Mouse (Mus musculus) left cerebral cortex, postnatal 36 days (tissue): Measurements from ENCODE around the gene Map2k3. TPM values are rescaled to one million over a fixed set of nuclear protein-coding genes. Genes with fewer than 3 reads are reported as not detected.
"Not testable (repeated sequence)": the region's sequence is repeated elsewhere in the genome, so short reads cannot be mapped to it uniquely, and the experiment has no call there.

Experiments used
- DNase-seq, 2 experiments: peaks; one replicate each; pipeline ENCODE4 v3.0.0; 2021 to 2022; ENCODE audit warnings: low spot score in 2 of 2, mixed read lengths in 1 of 2
- intact Hi-C: fragments of 180-260 bp; cut with DNase I; formaldehyde crosslinking; loops from one replicate; pipeline ENCODE4 v1.15.1; 2025
- total RNA-seq, 2 experiments: library from RNA; stranded (reverse); gene quantifications; 2 replicates each; pipeline ENCODE4 v1.2.3; 2021

Gene Map2k3
- total RNA-seq: 10 to 100 TPM; 13.2 to 13.3 TPM

DNA sequence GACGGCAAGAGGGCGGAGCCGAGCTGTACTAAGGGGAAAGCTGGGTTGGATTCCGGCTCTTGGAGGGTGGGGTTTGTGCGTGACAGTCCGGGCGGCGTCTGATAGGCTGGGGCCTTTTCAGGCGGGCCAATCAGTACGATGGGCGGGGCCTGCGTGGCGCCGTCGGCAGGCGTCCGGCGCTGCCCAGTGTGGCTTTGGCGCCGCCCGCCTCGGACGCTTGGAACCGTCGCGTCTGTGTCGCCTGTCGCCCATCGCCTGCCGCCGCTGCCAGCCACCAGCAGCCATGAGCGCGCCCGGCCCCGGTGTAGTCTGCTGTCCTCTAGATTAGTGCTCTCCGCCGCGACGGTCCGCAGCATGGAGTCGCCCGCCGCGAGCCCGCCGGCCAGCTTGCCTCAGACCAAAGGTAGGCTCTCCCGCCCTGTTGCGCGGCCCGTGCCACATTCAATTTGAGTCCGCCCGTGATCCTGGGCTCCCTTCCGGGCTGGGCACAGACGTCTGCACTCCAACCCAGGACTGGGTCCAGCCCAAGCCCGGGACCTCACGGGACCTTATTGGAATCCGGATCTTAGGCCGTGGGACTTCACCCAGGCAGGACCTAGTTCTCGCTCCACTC, at the start of gene Map2k3:
TSS of gene Map2k3 (plus strand) at position 165 of the 613 bp plus-strand sequence.
- DNase-seq: peak; percentile 94 to 95
- intact Hi-C loops: no loop called here

DNA sequence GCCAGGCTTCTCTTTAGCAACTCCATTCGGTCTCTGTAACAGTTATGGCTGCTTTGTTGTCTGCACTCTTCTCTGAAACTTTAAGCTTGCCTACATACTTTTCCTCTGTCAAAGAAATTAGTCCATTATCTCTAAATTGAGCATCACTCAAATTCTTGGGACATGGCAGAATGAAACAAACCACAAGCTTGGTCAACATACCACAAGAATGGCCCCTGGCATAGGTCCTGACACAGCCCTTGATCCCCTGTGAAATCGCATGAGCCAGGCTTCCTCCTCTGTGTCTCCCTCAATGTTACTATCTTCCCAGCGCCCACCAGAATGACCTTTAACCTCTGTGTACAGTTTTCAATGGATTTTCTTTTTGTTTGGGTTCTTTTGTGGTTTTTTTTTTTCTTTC, 49.4 kb upstream of the Map2k3 start:
- no peak for DNase-seq
- intact Hi-C loops: no loop called here

DNA sequence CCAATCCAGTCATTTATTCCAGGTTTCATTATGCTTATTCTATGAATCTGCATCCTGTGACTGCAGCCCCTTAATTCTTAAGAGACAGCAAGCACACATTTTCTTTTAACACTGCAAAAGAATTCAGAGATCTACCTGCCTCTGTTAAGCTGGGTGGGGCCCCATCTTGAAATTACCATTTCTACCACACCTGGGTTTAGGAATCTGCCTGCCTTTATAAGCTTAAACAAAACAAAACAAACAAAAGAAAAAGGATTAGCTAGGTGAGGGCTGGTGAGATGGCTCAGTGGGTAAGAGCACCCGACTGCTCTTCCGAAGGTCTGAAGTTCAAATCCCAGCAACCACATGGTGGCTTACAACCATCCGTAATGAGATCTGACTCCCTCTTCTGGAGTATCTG, 44.8 kb upstream of the Map2k3 start:
- intact Hi-C loops, DNase-seq: not testable (repeated sequence)

DNA sequence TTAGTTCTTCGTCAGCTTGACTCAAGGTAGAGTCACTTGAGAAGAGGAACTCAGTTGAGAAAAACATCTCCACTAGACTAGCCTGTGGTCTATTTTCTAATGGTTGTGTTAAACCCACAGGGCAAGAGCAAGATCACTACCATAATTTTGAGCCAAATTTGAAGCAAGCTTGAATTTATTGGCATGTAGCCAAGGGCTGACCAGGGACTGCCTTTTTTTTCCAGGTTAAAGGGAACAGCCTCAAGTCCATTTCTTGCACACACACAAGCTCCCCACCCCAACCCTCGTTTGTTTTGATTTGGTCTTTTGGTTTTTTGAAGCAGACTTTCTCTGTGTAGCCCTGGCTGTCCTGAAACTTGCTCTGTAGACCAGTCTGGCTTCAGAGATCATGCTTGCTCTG, 42.0 kb upstream of the Map2k3 start:
- no peak for DNase-seq
- intact Hi-C loops: no loop called here

DNA sequence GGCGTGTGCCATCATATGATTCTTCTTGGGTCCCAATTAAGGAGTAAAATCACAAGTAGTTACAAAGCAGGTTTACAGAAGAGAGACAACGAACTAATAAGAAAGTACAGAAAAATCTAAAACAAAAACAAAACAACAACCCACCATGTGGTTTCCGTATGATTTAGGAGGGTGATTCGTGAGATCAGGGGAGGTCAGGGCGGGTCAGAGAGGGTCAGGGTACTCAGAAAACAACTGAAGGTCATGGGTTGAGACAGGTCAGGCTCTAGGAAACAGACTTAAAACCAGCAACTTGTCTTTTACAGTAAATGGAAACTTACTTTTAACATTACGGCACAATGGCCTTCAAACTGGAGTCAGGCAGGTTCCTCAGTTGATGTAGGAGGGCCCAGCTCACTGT, 41.5 kb upstream of the Map2k3 start:
- intact Hi-C loops: no loop called here
- DNase-seq: no peak

DNA sequence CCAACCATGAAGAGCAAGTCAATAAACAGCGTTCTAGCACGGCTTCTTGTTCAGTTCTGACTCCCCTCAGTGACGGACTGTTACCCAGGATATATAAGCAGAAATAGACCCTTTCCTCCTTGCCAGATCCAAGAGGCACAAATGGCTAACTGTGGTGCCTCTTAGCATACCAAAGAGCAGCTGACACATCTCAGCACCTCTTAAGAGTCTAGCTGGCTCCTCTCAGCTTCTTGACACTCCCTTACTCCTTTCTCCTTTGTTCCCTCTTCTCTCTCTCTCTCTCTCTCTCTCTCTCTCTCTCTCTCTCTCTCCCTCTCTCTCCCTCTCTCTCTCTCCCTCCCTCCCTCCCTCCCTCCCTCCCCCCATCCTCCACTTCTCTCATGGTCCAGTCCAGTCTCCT, 41.1 kb upstream of the Map2k3 start:
- intact Hi-C loops: no loop called here
- DNase-seq: no peak

DNA sequence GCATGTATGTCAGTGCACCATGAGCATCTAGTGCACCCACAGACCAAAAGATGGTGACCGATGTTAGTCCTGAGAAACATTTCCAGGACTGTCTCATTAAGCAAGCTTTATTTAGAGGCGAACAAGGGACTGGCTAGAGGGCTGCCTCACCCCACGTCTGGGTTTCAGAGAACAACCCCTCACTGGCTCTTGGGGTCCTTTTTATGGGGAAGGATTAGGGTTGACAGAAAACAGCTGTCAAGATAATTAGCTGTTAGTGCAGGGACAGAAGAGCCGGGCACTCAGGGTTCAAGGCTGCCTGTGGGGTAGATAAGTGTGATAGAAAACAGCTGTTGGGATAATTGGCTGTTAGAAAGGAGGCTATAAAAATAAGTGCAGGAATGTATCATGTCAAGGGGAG, 35.9 kb upstream of the Map2k3 start:
- DNase-seq: no peak
- intact Hi-C loops: no loop called here

DNA sequence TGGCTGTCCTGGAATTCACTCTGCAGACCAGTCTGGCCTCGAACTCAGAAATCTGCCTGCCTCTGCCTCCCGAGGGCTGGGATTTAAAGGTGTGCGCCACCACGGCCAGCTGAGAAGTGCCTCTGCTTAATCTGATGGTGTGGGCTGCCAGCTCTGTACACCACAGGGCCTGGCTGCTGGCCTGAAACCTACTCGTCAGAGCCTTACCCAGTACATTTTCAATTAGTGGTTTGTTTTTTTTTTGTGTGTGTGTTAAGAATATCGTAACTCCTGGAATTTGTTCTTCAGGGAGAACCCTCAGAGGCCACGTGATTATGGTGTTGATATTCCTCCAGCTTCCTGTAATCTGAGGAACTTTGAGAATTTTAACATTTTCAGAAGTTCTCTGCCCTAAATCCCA, 29.8 kb upstream of the Map2k3 start:
- no peak for DNase-seq
- intact Hi-C loops: no loop called here

DNA sequence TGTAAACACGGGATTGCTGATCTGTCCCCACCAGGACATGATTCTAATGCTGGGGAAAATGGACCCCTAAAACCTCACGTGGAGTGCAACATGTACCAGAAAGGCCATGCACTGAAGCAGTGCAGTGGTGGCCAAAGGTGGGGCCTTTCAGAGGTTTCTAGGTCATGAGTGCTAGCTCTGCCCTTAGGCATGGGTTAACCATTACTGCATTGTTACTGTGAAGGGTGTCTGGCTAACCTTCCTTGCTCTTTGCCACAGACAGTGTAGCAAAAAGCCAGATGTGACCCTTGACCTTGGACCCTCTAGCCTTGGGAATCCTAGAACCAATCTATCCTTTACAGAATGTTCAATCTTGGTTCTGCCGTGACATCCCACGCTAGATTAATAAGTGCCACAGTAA, 29.3 kb upstream of the Map2k3 start:
- intact Hi-C loops: no loop called here
- DNase-seq: no peak

DNA sequence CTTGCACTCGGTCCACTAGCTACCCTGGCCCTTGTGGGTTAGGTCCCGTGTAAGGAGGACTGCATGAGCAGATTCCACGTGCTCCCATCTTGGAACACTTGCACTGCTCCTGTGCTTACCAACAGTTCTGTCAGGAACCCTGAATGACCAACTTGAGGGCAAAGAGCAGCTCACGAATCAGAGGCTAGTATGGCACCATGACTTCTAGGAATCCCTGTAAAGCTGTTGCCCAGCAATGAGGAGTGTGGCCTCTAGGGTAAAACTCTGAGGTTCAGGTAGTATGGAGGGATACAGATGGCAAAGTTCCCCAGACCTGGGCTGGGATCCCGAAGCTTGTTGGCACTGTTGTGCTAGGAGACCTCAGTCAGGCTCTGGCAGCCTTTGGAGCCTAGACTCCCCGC, 28.2 kb upstream of the Map2k3 start:
- intact Hi-C loops: no loop called here
- no peak for DNase-seq

DNA sequence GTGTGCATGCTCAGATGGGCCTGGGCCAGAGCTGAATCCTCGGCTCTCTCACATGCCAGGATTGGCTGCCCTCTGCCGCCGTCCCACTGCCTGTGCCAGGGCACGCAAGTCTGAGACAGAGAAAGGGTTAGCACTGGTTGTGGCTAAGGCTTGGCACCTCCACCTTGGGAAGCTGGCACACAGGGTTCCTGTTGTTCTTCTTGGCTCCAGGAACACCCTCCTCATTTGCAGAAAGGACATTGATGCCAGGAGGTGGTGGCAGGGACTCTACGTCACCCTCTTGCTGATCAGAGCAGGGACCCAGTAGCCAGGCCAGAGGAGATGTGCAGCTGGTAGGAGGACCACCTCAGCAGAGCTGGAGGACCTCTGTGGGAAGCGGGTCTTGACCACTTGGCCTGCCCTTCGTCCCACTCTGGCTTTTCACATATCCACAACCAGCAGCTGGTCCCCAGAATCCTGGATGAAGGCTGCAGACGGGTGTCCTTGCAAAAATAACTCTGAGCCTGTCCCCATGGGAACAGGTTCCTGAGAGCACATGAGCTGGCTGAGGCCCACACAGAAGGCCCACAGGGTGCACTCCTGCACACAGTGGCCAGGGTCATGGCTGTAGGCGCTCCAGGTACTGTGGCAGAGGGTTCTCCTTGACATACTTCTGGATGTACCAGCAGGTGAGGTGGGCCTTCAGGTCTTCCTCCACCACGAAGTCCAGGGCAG, 26.3 kb upstream of the Map2k3 start:
- intact Hi-C loops: no loop called here
- DNase-seq: no peak

DNA sequence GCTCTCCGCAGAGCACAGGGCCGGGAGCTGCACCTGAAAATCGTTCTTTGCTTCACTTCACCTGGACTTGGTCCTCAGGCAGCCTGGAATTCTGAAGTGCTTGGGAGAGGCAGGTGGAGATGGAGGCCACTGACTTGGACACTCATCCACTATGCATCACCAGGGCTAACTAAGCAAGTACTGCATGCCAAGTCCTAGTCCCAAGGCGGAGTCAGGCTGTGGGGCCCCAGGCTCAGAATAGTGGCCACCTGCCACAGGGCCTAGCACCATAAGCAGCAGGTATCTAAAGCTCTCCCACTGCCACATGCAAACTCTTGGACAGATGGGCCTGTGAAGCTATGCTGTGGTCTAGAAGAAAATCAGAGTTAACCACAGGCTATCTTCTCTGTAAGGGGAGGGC, 25.4 kb upstream of the Map2k3 start:
- intact Hi-C loops: no loop called here
- no peak for DNase-seq

DNA sequence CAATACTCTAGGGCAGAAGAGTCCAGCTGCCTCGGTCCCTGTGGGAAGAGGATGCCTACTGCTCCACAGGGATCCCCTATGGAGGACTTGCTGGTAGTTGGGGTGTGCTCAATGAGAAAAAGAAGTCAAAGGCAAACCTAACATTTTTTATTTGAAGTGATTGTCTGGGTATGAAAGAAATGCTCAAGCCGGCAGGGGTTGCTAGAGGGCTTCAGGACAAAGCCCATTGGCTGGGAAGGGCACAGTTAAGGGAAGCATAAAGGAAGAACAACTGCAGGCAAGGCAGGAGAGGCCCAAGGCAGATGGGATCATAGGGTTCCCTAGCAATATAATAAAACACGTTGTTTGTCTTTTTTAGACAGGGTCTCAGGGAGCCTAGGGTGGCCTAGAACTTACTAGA, 23.8 kb upstream of the Map2k3 start:
- no peak for DNase-seq
- intact Hi-C loops: no loop called here

DNA sequence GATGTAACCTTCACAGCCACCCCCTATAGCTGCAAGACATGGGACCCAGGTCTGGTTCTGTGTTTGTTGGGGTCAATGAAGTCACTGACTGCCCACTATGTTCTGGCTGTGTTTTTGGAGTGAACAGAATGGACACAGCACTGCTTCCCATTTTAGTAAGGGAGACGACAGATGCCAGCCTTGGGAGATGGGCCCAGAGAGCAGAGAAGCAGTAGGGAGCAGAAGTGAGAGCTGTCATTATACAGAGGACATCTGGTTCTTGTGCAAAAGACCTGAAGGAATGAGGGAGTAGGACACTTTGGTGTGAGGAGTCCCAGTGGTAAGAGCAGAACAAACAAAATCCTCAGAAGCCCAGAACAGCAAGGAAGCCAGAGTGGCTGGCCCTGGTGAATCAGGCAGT, 22.2 kb upstream of the Map2k3 start:
- no peak for DNase-seq
- intact Hi-C loops: no loop called here

DNA sequence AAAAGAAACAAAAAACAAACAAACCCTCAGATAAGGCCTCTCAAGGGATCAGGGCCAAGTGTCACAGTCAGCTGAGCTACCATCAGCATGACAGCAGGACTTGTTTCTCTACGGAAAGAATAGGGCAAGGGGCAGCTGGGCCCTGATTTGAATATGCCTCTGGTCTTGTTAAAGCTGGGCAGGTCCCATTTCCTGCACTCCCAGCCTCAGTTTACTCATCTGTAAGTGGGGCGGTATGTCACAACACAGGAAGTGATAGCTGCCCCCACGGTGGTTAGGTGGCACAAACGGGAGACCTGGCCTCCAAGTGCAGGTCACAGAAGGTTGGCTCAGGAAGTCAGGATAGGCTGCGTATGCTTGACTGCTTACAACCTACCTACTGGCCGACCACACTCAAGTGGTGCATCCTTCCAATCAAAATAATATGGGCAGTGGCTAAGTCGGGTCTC, 19.3 kb upstream of the Map2k3 start:
- no peak for DNase-seq
- intact Hi-C loops: loop anchor here (2.0 kb wide), 1 partner anchor 34 kb away; the partner anchor contains the start of gene Tmem11

DNA sequence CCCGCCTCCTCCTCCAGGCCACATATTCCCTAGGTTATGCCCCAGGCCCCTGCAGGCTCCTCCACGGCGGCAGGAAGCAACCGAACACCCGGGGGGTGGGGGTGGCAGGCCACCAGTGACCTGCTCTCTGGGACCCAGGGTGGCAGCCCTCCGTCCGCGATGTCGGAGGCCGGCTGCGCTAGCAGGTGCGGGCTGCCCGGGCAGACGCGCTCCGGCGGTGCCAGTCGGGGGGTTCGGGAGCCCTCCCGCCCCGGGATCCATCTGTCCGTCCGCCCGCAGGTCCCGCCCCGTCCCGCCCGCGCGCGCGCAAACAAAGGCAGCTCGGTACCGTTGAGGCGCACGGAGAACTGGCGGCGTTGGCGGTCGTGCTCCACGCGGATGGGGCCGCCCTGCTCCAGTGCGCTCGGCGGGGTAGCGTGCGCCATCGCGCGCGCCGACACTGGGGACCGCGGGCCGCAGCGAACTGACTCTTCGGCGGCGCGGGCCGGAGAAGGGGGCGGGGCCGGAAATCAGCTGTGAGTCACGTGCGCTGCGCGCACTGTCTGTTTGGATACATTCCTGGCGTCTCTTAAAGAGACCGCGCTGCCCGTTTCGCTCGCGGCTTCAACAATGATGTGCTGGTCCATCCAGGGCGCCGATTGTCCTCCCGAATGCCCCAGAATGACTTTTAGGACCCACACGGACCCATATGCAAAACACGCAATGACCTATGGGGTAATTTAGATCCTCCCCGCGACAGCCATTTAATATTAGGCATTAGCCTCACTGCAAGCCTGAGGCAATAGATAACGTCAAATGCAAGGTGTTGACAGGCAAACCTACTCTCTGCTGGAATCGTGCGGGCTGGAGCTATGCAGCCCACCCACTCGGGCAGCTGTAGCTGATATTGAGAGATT, 18.3 kb upstream of the Map2k3 start:
- DNase-seq: peak; percentile 91
- intact Hi-C loops: loop anchor here (2.0 kb wide), 1 partner anchor 35 kb away; the partner anchor contains the start of gene Tmem11

DNA sequence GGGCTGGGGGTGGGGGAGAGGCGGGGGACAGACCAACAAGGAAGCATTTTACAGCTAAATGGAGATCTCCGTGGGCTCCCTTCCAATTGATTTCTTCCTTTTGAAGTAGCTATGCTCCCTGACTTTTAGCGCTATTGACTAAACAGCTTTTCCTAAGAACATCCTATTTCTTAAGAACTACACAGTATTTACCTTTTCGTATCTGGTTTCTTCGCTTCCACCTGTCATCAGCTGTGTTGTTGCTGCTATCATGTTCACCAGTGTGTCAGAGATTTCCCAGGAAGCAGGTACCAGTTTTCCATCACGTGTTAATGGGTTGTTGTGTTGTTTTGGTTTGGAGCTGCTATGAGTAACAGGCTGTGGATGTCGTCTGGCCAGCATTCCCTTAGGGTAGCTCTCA, 17.3 kb upstream of the Map2k3 start, which contains the start of gene Natd1:
TSS of gene Natd1 (minus strand) at position 260 of the 400 bp plus-strand sequence.
- intact Hi-C loops: no loop called here
- DNase-seq: no peak

DNA sequence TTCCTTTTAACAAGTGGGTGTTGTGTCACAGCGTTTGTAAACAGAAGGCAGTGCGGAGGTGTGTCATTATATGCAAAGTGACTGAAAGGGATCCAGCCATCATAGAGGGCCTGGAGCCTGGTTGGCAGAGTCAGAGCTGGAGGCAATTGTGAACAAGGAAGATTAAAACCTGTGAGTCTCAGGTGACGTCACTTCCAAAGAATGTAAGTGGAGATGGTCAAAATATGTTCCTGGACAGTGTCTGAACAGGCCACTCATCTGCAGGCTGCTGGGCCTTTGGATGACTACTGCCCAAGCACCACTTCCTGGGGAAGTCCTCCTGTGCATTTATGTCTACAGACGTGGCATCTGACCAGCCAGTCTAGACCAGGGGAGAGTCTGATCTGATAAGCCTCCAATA, 16.6 kb upstream of the Map2k3 start:
- no peak for DNase-seq
- intact Hi-C loops: no loop called here

DNA sequence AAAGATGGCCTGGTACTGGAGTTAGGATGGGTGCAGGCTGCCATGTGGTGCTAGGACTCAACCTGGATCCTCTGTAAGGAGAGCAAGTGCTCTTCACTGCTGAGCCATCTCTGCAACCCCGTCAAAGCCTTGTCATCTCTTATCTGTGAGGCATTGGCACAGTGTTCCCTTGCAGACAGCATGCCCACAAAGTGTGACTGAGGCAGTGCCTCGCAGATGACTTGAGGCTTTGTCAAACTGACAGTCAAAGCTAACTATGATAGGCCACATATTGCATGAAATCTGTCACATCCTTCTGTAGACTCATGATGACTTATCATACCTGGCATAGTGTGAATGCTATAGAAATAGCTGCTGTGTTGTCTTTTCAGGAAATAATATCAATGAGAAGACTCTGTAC, 11.8 kb upstream of the Map2k3 start:
- DNase-seq: no peak
- intact Hi-C loops: no loop called here

DNA sequence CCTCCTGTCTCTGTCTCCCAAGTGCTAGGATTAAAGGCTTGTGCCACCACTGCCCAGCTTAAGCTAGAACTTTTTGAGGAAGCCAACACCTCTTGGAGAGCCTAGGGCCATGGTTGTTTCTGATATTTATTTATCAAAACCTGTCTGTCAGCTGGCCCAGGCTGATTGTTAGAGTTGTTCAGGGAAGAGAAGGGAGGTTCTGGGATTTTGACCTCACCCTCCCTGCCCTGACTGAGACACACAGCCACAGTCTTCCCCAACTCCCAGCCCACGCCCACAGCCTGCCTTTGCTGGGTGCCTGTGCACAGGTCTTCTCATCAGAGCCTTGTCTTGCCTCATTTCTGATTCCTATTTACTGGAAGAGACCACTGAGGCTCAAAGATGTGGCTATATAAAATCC, 9.6 kb upstream of the Map2k3 start:
- DNase-seq: no peak
- intact Hi-C loops: no loop called here
